Mouse (Mus musculus): ENCODE data around the gene Man2a2. TPM values are rescaled to one million over a fixed set of nuclear protein-coding genes. Genes with fewer than 3 reads are reported as not detected.

The Man2a2 gene
- polyA plus RNA-seq, 1 experiment from 2014 or later = 7.6 TPM

- H3K4me1 ChIP-seq (ENCODE audit: control insufficient read depth, insufficient read depth, low read length) = no peaks in the 10 kb centered on the region
- 93% methylated on average over 8 of the region's 8 CpGs for WGBS
- H3K36me3 ChIP-seq (ENCODE audit: control insufficient read depth, insufficient read depth, low read length) = peaks cover 60% of the 10 kb centered on the region
- ATAC-seq (no peak), DNase-seq (ENCODE audit: low spot score) (no peak)
- H3K27me3 ChIP-seq (replicated peaks; ENCODE audit: control insufficient read depth, insufficient read depth, low read length) = no peaks in the 10 kb centered on the region
- no peak overlapping the region for H3K9ac ChIP-seq (ENCODE audit: low read length)
- H3K4me2 ChIP-seq (ENCODE audit: low read length) = no peak overlapping the region
- no peak overlapping the region for H3K27ac ChIP-seq (ENCODE audit: low read depth, low read length)
- no peaks in the 10 kb centered on the region for H3K9me3 ChIP-seq (replicated peaks; ENCODE audit: control insufficient read depth, low read length)
- no peak overlapping the region for H3K4me3 ChIP-seq (ENCODE audit: low read depth, low read length)
These were observed 18.3 kb downstream of the Man2a2 start for GRCm38 (mm10) chr7:80352920-80353319.

DNA sequence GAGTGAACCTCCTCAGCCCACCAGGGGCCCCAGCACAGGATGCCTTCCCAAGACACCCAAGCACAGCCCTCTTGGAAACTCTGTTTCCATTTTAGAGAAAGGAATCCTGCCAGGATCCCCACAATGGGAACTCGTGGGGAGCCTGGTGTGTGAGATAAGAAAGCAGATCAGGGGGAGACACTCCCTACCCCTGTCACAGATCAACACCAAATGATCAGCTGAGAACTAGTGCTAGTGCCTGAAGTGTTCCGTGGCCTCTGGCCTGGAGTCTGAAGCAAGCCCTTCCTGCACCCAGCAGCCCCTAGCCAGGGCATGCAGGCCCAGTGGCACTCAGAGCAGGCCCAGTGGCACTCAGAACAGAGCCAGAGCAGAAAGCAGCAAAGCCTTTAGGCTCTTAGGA lies 20.4 kb downstream of the Man2a2 start:
- Histone ChIP-seq H3K4me2 (ENCODE audit: low read length) (no peak overlapping the region), H3K4me1 (ENCODE audit: control insufficient read depth, insufficient read depth, low read length) (no peaks in the 10 kb centered on the region), H3K27ac (ENCODE audit: low read depth, low read length) (no peak overlapping the region), H3K36me3 (ENCODE audit: control insufficient read depth, insufficient read depth, low read length) (peaks cover 45% of the 10 kb centered on the region), H3K4me3 (ENCODE audit: low read depth, low read length) (no peak overlapping the region), H3K9ac (ENCODE audit: low read length) (no peak overlapping the region), H3K27me3 (replicated peaks; ENCODE audit: control insufficient read depth, insufficient read depth, low read length) (no peaks in the 10 kb centered on the region), H3K9me3 (replicated peaks; ENCODE audit: control insufficient read depth, low read length) (no peaks in the 10 kb centered on the region)
- WGBS = 91% methylated on average over 2 of the region's 2 CpGs
- DNase-seq (ENCODE audit: low spot score) (no peak), ATAC-seq (no peak)

GRCm38 (mm10) chr7:80347670-80348586 lies 23.2 kb downstream of the Man2a2 start:
- Histone ChIP-seq H3K4me2 (ENCODE audit: low read length) (no peak overlapping the region), H3K9me3 (replicated peaks; ENCODE audit: control insufficient read depth, low read length) (no peaks in the 10 kb centered on the region), H3K9ac (ENCODE audit: low read length) (no peak overlapping the region), H3K36me3 (ENCODE audit: control insufficient read depth, insufficient read depth, low read length) (peaks cover 29% of the 10 kb centered on the region), H3K27me3 (replicated peaks; ENCODE audit: control insufficient read depth, insufficient read depth, low read length) (no peaks in the 10 kb centered on the region), H3K4me1 (ENCODE audit: control insufficient read depth, insufficient read depth, low read length) (peaks cover 6% of the 10 kb centered on the region; the same call in 1 of the 2 replicates), H3K27ac (ENCODE audit: low read depth, low read length) (no peak overlapping the region), H3K4me3 (ENCODE audit: low read depth, low read length) (no peak overlapping the region)
- 72% methylated on average over 13 of the region's 13 CpGs for WGBS
- ATAC-seq (no peak), DNase-seq (ENCODE audit: low spot score) (no peak)

DNA sequence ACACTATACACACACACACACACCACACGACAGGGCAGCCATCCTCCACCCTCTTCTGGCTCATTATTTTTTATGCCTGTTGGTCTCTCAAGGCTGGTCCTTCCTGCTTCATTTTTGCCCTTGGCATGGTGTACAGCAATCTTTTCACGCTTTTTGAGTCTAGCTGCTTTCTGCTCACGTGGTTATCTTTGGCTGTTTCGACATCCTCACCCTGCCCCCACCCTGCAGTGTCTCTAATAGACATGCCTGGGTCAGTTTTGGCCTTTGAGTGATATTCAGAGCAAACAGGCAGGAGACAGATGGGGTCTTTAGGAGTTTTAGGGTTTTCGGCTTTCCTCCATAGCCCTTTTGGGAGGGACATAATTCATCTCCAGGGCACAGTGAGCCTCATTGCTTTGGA lies 24.3 kb downstream of the Man2a2 start:
- H3K9ac ChIP-seq (ENCODE audit: low read length) = no peak overlapping the region
- no peak overlapping the region for H3K27ac ChIP-seq (ENCODE audit: low read depth, low read length)
- ATAC-seq (no peak), DNase-seq (ENCODE audit: low spot score) (no peak)
- H3K4me3 ChIP-seq (ENCODE audit: low read depth, low read length) = no peak overlapping the region
- 91% methylated on average over 5 of the region's 5 CpGs for WGBS
- no peak overlapping the region for H3K4me2 ChIP-seq (ENCODE audit: low read length)
- peaks cover 19% of the 10 kb centered on the region for H3K36me3 ChIP-seq (ENCODE audit: control insufficient read depth, insufficient read depth, low read length)
- H3K9me3 ChIP-seq (replicated peaks; ENCODE audit: control insufficient read depth, low read length) = no peaks in the 10 kb centered on the region
- no peaks in the 10 kb centered on the region for H3K27me3 ChIP-seq (replicated peaks; ENCODE audit: control insufficient read depth, insufficient read depth, low read length)
- peaks cover 13% of the 10 kb centered on the region for H3K4me1 ChIP-seq (ENCODE audit: control insufficient read depth, insufficient read depth, low read length)

- peaks cover 13% of the 10 kb centered on the region for H3K4me1 ChIP-seq (ENCODE audit: control insufficient read depth, insufficient read depth, low read length)
- peaks cover 14% of the 10 kb centered on the region for H3K36me3 ChIP-seq (ENCODE audit: control insufficient read depth, insufficient read depth, low read length)
- 96% methylated on average over 9 of the region's 9 CpGs for WGBS
- no peak overlapping the region for H3K4me2 ChIP-seq (ENCODE audit: low read length)
- H3K27me3 ChIP-seq (replicated peaks; ENCODE audit: control insufficient read depth, insufficient read depth, low read length) = no peaks in the 10 kb centered on the region
- no peak overlapping the region for H3K4me3 ChIP-seq (ENCODE audit: low read depth, low read length)
- no peaks in the 10 kb centered on the region for H3K9me3 ChIP-seq (replicated peaks; ENCODE audit: control insufficient read depth, low read length)
- no peak for ATAC-seq
- no peak overlapping the region for H3K9ac ChIP-seq (ENCODE audit: low read length)
- no peak for DNase-seq (ENCODE audit: low spot score)
- no peak overlapping the region for H3K27ac ChIP-seq (ENCODE audit: low read depth, low read length)
These were observed 25.0 kb downstream of the Man2a2 start for GRCm38 (mm10) chr7:80346173-80346572.

GRCm38 (mm10) chr7:80343270-80344018 lies 27.7 kb downstream of the Man2a2 start:
- no peak for DNase-seq (ENCODE audit: low spot score)

DNA sequence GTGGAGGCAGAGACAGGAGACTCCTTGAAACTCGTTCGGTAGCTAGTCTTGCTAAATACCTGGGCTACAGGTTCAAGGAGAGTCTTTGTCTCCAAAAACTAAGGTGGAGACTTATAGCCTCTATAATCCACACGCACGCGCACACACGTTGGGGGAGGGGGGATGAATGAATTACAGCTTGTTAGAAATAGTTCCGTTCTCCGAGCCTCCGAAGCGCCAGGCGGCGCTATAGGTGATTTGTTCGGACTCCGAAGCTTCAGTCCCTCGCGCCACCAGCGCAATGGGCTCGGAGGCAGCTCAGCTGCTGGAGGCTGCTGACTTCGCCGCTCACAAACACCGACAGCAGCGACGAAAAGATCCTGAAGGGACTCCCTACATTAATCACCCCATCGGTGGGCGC lies 28.3 kb downstream of the Man2a2 start, which contains the start of gene Hddc3:
Hddc3 (plus strand) TSS at position 247 of the 400 bp plus-strand sequence.
- Histone ChIP-seq H3K9me3 (replicated peaks; ENCODE audit: control insufficient read depth, low read length) (no peaks in the 10 kb centered on the region), H3K27me3 (replicated peaks; ENCODE audit: control insufficient read depth, insufficient read depth, low read length) (no peaks in the 10 kb centered on the region), H3K36me3 (ENCODE audit: control insufficient read depth, insufficient read depth, low read length) (0 out of 2 replicates have a peak, but pooled peaks cover under 1% of the 10 kb centered on the region), H3K4me2 (ENCODE audit: low read length) (peak within 1 kb of the TSS; percentile 67), H3K4me1 (ENCODE audit: control insufficient read depth, insufficient read depth, low read length) (peaks cover 29% of the 10 kb centered on the region), H3K9ac (ENCODE audit: low read length) (peak within 1 kb of the TSS; percentile 78), H3K27ac (ENCODE audit: low read depth, low read length) (peak within 1 kb of the TSS; percentile 77), H3K4me3 (ENCODE audit: low read depth, low read length) (peak within 1 kb of the TSS; percentile 46)
- 1% methylated on average over 25 of the region's 25 CpGs for WGBS
- DNase-seq (ENCODE audit: low spot score) (peak; percentile 98), ATAC-seq (peak; percentile 44)

More at GRCm38 (mm10) chr7:80343270-80344018, 27.7 kb downstream of the Man2a2 start:
- H3K27ac ChIP-seq (ENCODE audit: low read depth, low read length) = peak overlapping the region; percentile 77
- no peaks in the 10 kb centered on the region for H3K27me3 ChIP-seq (replicated peaks; ENCODE audit: control insufficient read depth, insufficient read depth, low read length)
- H3K4me3 ChIP-seq (ENCODE audit: low read depth, low read length) = peak overlapping the region; percentile 46
- H3K36me3 ChIP-seq (ENCODE audit: control insufficient read depth, insufficient read depth, low read length) = no peaks in the 10 kb centered on the region
- 28% methylated on average over 19 of the region's 19 CpGs for WGBS
- no peaks in the 10 kb centered on the region for H3K9me3 ChIP-seq (replicated peaks; ENCODE audit: control insufficient read depth, low read length)
- ATAC-seq = no peak; the same call in 1 of the 2 replicates
- H3K4me2 ChIP-seq (ENCODE audit: low read length) = peak overlapping the region; percentile 67
- peaks cover 25% of the 10 kb centered on the region for H3K4me1 ChIP-seq (ENCODE audit: control insufficient read depth, insufficient read depth, low read length)
- H3K9ac ChIP-seq (ENCODE audit: low read length) = peak overlapping the region; percentile 78

- Histone ChIP-seq H3K4me2 (ENCODE audit: low read length) (no peak overlapping the region), H3K36me3 (ENCODE audit: control insufficient read depth, insufficient read depth, low read length) (peaks cover 11% of the 10 kb centered on the region), H3K4me1 (ENCODE audit: control insufficient read depth, insufficient read depth, low read length) (peaks cover 29% of the 10 kb centered on the region), H3K27me3 (replicated peaks; ENCODE audit: control insufficient read depth, insufficient read depth, low read length) (no peaks in the 10 kb centered on the region), H3K4me3 (ENCODE audit: low read depth, low read length) (no peak overlapping the region), H3K9me3 (replicated peaks; ENCODE audit: control insufficient read depth, low read length) (no peaks in the 10 kb centered on the region), H3K9ac (ENCODE audit: low read length) (no peak overlapping the region), H3K27ac (ENCODE audit: low read depth, low read length) (no peak overlapping the region)
- 74% methylated on average over 7 of the region's 7 CpGs for WGBS
- ATAC-seq (no peak), DNase-seq (ENCODE audit: low spot score) (no peak)
These were observed 29.4 kb downstream of the Man2a2 start for GRCm38 (mm10) chr7:80341793-80342192.
